Mouse (Mus musculus): ENCODE measurements at regions not wholly inside any gene's neighbourhood (a gene's known extent, or its start where the extent isn't known, plus 50 kb on each side); places are given as distances from the start of the nearest gene placed in this dataset.

DNA sequence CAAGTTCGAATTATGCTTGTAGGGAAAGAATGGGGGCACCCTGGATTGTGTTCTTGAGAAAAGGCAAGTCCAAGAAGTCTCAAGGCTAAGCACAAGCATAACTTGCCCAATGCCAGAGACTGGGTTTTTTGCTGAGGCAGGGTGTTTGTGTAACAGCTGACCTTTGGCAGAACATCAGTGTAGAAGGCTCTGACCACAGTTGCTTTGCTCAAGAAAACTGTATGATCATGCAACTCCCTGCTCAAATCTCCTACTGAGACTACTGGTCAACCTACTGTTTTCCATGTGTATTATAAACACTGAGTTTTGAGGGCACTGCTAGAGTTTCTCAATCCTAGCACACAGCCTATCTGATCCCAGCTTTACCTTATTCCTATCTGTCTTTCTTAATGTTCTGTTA lies 61.4 kb upstream of the Itga4 start:
- Histone ChIP-seq H3K36me3 (ENCODE audit: control insufficient read depth, insufficient read depth, low read length) (no peaks in the 10 kb centered on the region), H3K9ac (ENCODE audit: low read depth, low read length) (no peak overlapping the region), H3K79me2 (ENCODE audit: control insufficient read depth, insufficient read depth, low read length) (no peaks in the 10 kb centered on the region), H3K4me3 (ENCODE audit: insufficient read depth, low read depth, low read length) (no peak overlapping the region), H3K4me1 (ENCODE audit: control insufficient read depth, insufficient read depth, low read length) (no peaks in the 10 kb centered on the region), H3K27me3 (ENCODE audit: control insufficient read depth, insufficient read depth, low read length) (no peaks in the 10 kb centered on the region), H3K27ac (replicated peaks; ENCODE audit: insufficient read depth, low read depth, low read length) (no peak overlapping the region)
- no peak for TF ChIP-seq CTCF (IDR thresholded peaks at IDR 0.05; ENCODE audit: low read depth, low read length)
- no peak for TF ChIP-seq POLR2A (IDR thresholded peaks at IDR 0.05; ENCODE audit: extremely low read depth, insufficient read depth, low read length)
- DNase-seq (ENCODE audit: extremely low read depth, low read depth, low spot score): no peak
- 58% methylated on average over 1 of the region's 1 CpGs for WGBS

DNA sequence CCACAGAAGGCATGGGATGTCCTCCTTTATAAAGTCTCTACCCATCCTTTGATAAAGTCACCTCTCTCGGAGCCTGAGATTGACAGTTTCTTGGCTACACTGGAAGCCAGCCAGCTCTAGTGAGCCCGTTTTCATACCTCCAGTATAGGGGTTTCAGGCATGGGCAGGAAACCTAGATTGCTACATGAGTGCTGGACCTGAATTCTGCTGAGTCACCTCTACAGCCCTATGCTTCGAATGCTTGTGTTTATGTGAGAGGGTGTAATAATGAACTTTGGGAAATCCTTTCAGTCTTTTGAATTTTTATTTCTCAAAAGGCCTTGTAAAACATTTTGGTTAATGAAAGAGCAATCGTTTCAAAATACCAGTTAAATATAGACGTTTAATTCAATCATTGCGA lies 53.5 kb upstream of the Itga4 start:
- Histone ChIP-seq H3K79me2 (ENCODE audit: control insufficient read depth, insufficient read depth, low read length) (no peaks in the 10 kb centered on the region), H3K9ac (ENCODE audit: low read depth, low read length) (no peak overlapping the region), H3K36me3 (ENCODE audit: control insufficient read depth, insufficient read depth, low read length) (no peaks in the 10 kb centered on the region), H3K27ac (replicated peaks; ENCODE audit: insufficient read depth, low read depth, low read length) (no peak overlapping the region), H3K4me3 (ENCODE audit: insufficient read depth, low read depth, low read length) (no peak overlapping the region), H3K27me3 (ENCODE audit: control insufficient read depth, insufficient read depth, low read length) (no peaks in the 10 kb centered on the region), H3K4me1 (ENCODE audit: control insufficient read depth, insufficient read depth, low read length) (no peaks in the 10 kb centered on the region)
- no peak for DNase-seq (ENCODE audit: extremely low read depth, low read depth, low spot score)
- TF ChIP-seq CTCF (IDR thresholded peaks at IDR 0.05; ENCODE audit: low read depth, low read length) (no peak), POLR2A (IDR thresholded peaks at IDR 0.05; ENCODE audit: extremely low read depth, insufficient read depth, low read length) (no peak)
- 73% methylated on average over 6 of the region's 6 CpGs for WGBS
